Mouse (Mus musculus) liver, embryonic 14.5 days (tissue): ENCODE results near the gene Slc12a6. TPM values are rescaled to one million over a fixed set of nuclear protein-coding genes. Genes with fewer than 3 reads are reported as not detected.

Experiments
- ATAC-seq: fragments of 200-750 bp; cut with Nextera tagmentation; 2 replicates; pipeline ENCODE4 v1.8.0; 2017; ENCODE audit warnings: moderate number of reproducible peaks, mild to moderate bottlenecking, moderate library complexity; ENCODE audit not compliant: insufficient read depth
- DNase-seq, 3 experiments: peaks; one replicate each; pipeline ENCODE4 v3.0.0-alpha.2; 2012 to 2013; ENCODE audit warnings: low read depth in 3 of 3, low spot score in 3 of 3
- H3K27ac ChIP-seq: fragments of 300-500 bp; sonication (generic); 2 replicates; pipeline ENCODE4 v1.5.1; 2014; ENCODE audit warnings: moderate library complexity, mild to moderate bottlenecking, control low read depth, inconsistent platforms
- H3K27me3 ChIP-seq: fragments of 300-500 bp; sonication (generic); 2 replicates; pipeline ENCODE4 v1.6.1; 2014; ENCODE audit warnings: mild to moderate bottlenecking, low read length, moderate library complexity; ENCODE audit not compliant: control insufficient read depth, insufficient read depth
- H3K36me3 ChIP-seq: fragments of 300-500 bp; sonication (generic); replicated peaks from 2 replicates; pipeline ENCODE4 v1.6.1; 2014; ENCODE audit warnings: low read depth; ENCODE audit not compliant: control insufficient read depth, insufficient read depth
- H3K4me1 ChIP-seq, 2 experiments: fragments of 200-500 bp in 1 of 2; fragments of 300-500 bp in 1 of 2; sonication (generic) in 1 of 2; replicated peaks; 2 replicates each; pipeline ENCODE4 v1.6.1; 2012 to 2014; ENCODE audit warnings: antibody characterized with exemption in 1 of 2, inconsistent platforms in 1 of 2, low read length in 1 of 2; ENCODE audit not compliant: control insufficient read depth in 2 of 2, insufficient read depth in 2 of 2
- H3K4me2 ChIP-seq: fragments of 300-500 bp; sonication (generic); 2 replicates; pipeline ENCODE4 v1.6.1; 2014; ENCODE audit warnings: low read depth, mild to moderate bottlenecking, control low read depth, moderate library complexity
- H3K4me3 ChIP-seq, 2 experiments: fragments of 200-500 bp in 1 of 2; fragments of 300-500 bp in 1 of 2; sonication (generic) in 1 of 2; 2 replicates each; pipeline ENCODE4 v1.5.1; 2012 to 2014; ENCODE audit warnings: low read depth in 2 of 2, low read length in 2 of 2, mild to moderate bottlenecking in 2 of 2, control low read depth in 1 of 2, inconsistent platforms in 1 of 2, moderate library complexity in 1 of 2; ENCODE audit not compliant: insufficient read depth in 1 of 2
- H3K9ac ChIP-seq: fragments of 300-500 bp; sonication (generic); replicated peaks from 2 replicates; pipeline ENCODE4 v1.6.1; 2014; ENCODE audit warnings: mild to moderate bottlenecking, control low read depth, moderate library complexity
- H3K9me3 ChIP-seq: fragments of 300-500 bp; sonication (generic); 2 replicates; pipeline ENCODE4 v1.6.1; 2016; ENCODE audit warnings: low read length, mixed read lengths; ENCODE audit not compliant: control insufficient read depth
- CTCF ChIP-seq: IDR thresholded peaks from 2 replicates; pipeline ENCODE4 v1.5.1; 2016; ENCODE audit warnings: antibody characterized with exemption, low read depth, control low read depth
- EP300 ChIP-seq: IDR thresholded peaks from 2 replicates; pipeline ENCODE4 v1.6.1; 2016; ENCODE audit warnings: antibody characterized with exemption, low read depth
- WGBS: fragments of 180-500 bp; shearing (Covaris S2); extraction: QIAGEN DNeasy Blood & Tissue Kit; methylation state at CpG from one replicate; pipeline ENCODE4 v1.1.7; 2014; ENCODE audit not compliant: insufficient replicate concordance; 5-methylcytosine and 5-hydroxymethylcytosine counted together
- polyA plus RNA-seq, 2 experiments: library from polyadenylated mRNA; depleted of rRNA in 1 of 2; stranded (reverse) in 1 of 2; unstranded in 1 of 2; fragments of >200 nt; fragmentation: Nextera tagmentation in 1 of 2; extraction: Ambion mirVana in 1 of 2; gene quantifications; 2 replicates each; pipeline versions ENCODE4 v1.2.1 to v1.2.3; 2012 to 2014

Gene Slc12a6
- polyA plus RNA-seq, 2 experiments = 3.4 to 8.7 TPM

DNA sequence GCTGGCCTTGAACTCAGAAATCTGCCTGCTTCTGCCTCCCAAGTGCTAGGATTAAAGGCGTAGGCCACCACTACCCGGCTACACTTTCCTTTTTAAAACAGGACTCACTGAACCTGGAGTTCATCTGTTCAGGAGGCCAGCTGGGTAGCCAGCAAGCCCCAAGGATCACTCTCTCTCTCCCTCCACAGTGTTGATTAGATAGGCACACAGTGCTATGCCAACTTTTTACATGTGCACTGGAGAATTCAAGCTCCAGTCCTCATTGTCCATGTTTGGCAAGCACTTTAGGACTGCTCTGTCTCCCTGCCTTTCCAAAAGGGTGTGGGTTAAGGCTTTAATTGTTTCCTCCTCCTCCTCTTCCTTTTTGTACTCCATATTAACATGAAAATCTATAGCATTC lies 4.4 kb downstream of the Slc12a6 start:
- WGBS = 69% methylated on average over 2 of the region's 2 CpGs
- DNase-seq = no peak
- H3K27me3 ChIP-seq = no peaks in the 10 kb centered on the region
- H3K9me3 ChIP-seq = no peaks in the 10 kb centered on the region
- no peak overlapping the region for H3K4me2 ChIP-seq
- peaks cover 1 to 24% of the 10 kb centered on the region in 2 experiments; a peak in 3 of 4 replicates for H3K4me1 ChIP-seq
- no peak overlapping the region for H3K4me3 ChIP-seq
- H3K9ac ChIP-seq = no peak overlapping the region
- ATAC-seq = no peak
- no peak overlapping the region for H3K27ac ChIP-seq
- no peaks in the 10 kb centered on the region for H3K36me3 ChIP-seq
- TF ChIP-seq CTCF (no peak), EP300 (no peak)

GRCm38 (mm10) chr2:112272909-112273308 lies 7.3 kb downstream of the Slc12a6 start:
- DNase-seq = no peak
- H3K36me3 ChIP-seq = no peaks in the 10 kb centered on the region
- H3K9me3 ChIP-seq = no peaks in the 10 kb centered on the region
- no peaks in the 10 kb centered on the region for H3K27me3 ChIP-seq
- WGBS = 15% methylated on average over 2 of the region's 2 CpGs
- ATAC-seq = peak; percentile 79
- H3K4me3 ChIP-seq = no peak overlapping the region
- no peak overlapping the region for H3K27ac ChIP-seq
- H3K4me1 ChIP-seq = peaks cover 0 to 16% of the 10 kb centered on the region in 2 experiments; a peak in 3 of 4 replicates
- no peak overlapping the region for H3K4me2 ChIP-seq
- TF ChIP-seq CTCF (no peak), EP300 (peak; percentile 54; the same call in 1 of the 2 replicates)
- H3K9ac ChIP-seq = no peak overlapping the region

- ATAC-seq (no peak), DNase-seq (no peak)
- no peaks in the 10 kb centered on the region for H3K9me3 ChIP-seq
- H3K9ac ChIP-seq = no peak overlapping the region
- H3K4me3 ChIP-seq = no peak overlapping the region
- no peak overlapping the region for H3K4me2 ChIP-seq
- H3K4me1 ChIP-seq = peaks cover 0 to 14% of the 10 kb centered on the region in 2 experiments; a peak in 2 of 4 replicates
- WGBS = 82% methylated on average over 6 of the region's 6 CpGs
- H3K27me3 ChIP-seq = no peaks in the 10 kb centered on the region
- TF ChIP-seq CTCF = no peak
- TF ChIP-seq EP300 = no peak
- H3K36me3 ChIP-seq = no peaks in the 10 kb centered on the region
- H3K27ac ChIP-seq = no peak overlapping the region
Measured at GRCm38 (mm10) chr2:112273474-112273873, 7.8 kb downstream of the Slc12a6 start.

GRCm38 (mm10) chr2:112276870-112277269 lies 11.2 kb downstream of the Slc12a6 start:
- WGBS = 85% methylated on average over 3 of the region's 3 CpGs
- Histone ChIP-seq H3K27ac (no peak overlapping the region), H3K9me3 (no peaks in the 10 kb centered on the region), H3K27me3 (no peaks in the 10 kb centered on the region), H3K4me3 (no peak overlapping the region), H3K9ac (no peak overlapping the region), H3K36me3 (no peaks in the 10 kb centered on the region), H3K4me2 (no peak overlapping the region), H3K4me1 (peaks cover 0 to 11% of the 10 kb centered on the region in 2 experiments; a peak in 2 of 4 replicates)
- DNase-seq = no peak
- ATAC-seq = no peak
- TF ChIP-seq EP300 (no peak), CTCF (no peak)

GRCm38 (mm10) chr2:112282846-112283245 lies 17.2 kb downstream of the Slc12a6 start:
- 93% methylated on average over 1 of the region's 1 CpGs for WGBS
- H3K27me3 ChIP-seq = no peaks in the 10 kb centered on the region
- H3K4me1 ChIP-seq = peaks cover 8 to 15% of the 10 kb centered on the region in 2 experiments
- no peak for DNase-seq
- H3K4me3 ChIP-seq = no peak overlapping the region
- H3K9ac ChIP-seq = no peak overlapping the region
- no peaks in the 10 kb centered on the region for H3K9me3 ChIP-seq
- no peak for ATAC-seq
- no peak overlapping the region for H3K4me2 ChIP-seq
- H3K36me3 ChIP-seq = no peaks in the 10 kb centered on the region
- no peak for TF ChIP-seq EP300
- TF ChIP-seq CTCF = no peak
- H3K27ac ChIP-seq = no peak overlapping the region
